Mouse (Mus musculus) left cerebral cortex, adult 11 months (tissue): Measurements from ENCODE around the gene Ccr6.

Source experiments
- DNase-seq: peaks from one replicate; pipeline ENCODE4 v3.0.0; 2022; ENCODE audit warnings: low spot score

Ccr6 gene

GRCm38 (mm10) chr17:8284254-8284661 is 48.4 kb downstream of the Ccr6 start:
- DNase-seq: no peak

GRCm38 (mm10) chr17:8285056-8285455 is 49.2 kb downstream of the Ccr6 start:
- no peak for DNase-seq

GRCm38 (mm10) chr17:8286987-8287386 is 51.1 kb downstream of the Ccr6 start:
- DNase-seq: no peak

GRCm38 (mm10) chr17:8289993-8290679 is 54.3 kb downstream of the Ccr6 start:
- DNase-seq: no peak

- DNase-seq: no peak
Observed at GRCm38 (mm10) chr17:8290736-8291135, 54.9 kb downstream of the Ccr6 start.

- DNase-seq: no peak
Observed at GRCm38 (mm10) chr17:8295825-8296224, 60.0 kb downstream of the Ccr6 start.

- no peak for DNase-seq
Observed at GRCm38 (mm10) chr17:8296313-8296844, 60.5 kb downstream of the Ccr6 start.

GRCm38 (mm10) chr17:8297746-8298145 is 61.9 kb downstream of the Ccr6 start:
- DNase-seq: no peak

GRCm38 (mm10) chr17:8298281-8298680 is 62.4 kb downstream of the Ccr6 start:
- DNase-seq: no peak

GRCm38 (mm10) chr17:8299524-8299923 is 63.7 kb downstream of the Ccr6 start:
- DNase-seq: peak; percentile 32

- no peak for DNase-seq
Observed at GRCm38 (mm10) chr17:8301515-8301914, 65.7 kb downstream of the Ccr6 start.

- DNase-seq: no peak
Observed at GRCm38 (mm10) chr17:8302772-8303438, 67.1 kb downstream of the Ccr6 start.

GRCm38 (mm10) chr17:8303671-8304070 is 67.8 kb downstream of the Ccr6 start:
- no peak for DNase-seq

GRCm38 (mm10) chr17:8305801-8306200 is 70.0 kb downstream of the Ccr6 start:
- no peak for DNase-seq
